Mouse (Mus musculus) induced T-regulatory cell, adult 2 months (primary cell): ENCODE results near the gene St6gal1.

ENCODE experiments used
- DNase-seq: peaks from one replicate; pipeline ENCODE4 v3.0.0-alpha.2; 2012; ENCODE audit warnings: low read depth

St6gal1 gene

DNA sequence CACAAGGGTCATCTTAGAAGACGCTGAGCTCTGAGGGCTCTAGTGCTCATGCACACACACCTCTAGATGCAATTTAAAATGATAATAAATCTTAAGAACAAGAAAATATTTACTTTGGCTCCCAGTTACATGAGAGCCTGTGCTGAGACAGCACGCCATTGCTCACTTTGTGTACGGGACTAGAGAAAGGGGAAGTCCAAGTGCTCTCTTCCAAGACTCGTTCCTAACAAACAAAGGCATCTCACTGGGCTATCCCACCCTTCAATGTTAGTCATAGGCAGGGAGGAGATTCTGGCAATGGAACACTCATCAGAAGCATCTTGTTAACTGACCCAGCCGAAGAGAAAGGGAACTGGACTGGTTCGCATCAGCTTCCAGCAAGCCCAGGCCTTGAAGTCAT lies 108.1 kb downstream of the St6gal1 start:
- no peak for DNase-seq

DNA sequence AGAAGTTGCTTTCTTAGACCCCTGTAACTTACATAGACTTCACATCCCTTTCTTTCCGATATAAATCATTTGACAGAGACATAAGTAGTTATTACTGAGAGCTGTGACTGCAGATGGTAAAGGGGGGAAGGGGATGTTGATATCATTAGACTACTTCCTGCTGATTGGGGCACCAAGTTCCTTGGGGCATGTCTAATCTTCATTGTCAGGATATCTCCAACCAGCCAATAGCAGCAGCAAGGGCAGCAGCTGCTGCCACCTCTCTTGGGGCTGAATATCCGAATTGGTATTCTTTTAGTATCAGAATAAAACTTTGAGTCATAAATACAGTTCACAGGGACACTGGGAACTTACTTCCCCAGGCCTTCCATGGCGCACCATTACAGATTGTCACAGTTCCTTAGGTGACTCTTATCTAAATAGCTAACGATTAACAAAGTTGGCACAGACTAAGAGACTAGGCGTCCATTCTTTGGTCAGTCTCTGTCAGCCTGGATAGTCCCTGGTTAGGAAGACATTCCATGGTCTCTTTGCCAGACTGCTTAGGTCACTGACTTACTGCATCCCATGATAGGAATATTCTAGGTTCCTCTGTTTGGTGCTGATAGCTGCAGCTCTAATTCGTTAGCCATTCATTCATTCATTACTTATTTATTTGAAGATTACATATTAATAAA lies 109.5 kb downstream of the St6gal1 start:
- no peak for DNase-seq

- DNase-seq, result no peak
Observed at GRCm38 (mm10) chr16:23337317-23337716, 112.8 kb downstream of the St6gal1 start.

- DNase-seq, result no peak
Observed at GRCm38 (mm10) chr16:23341254-23341653, 116.7 kb downstream of the St6gal1 start.

GRCm38 (mm10) chr16:23350802-23351201 lies 126.3 kb downstream of the St6gal1 start:
- DNase-seq, result peak; percentile 30

DNA sequence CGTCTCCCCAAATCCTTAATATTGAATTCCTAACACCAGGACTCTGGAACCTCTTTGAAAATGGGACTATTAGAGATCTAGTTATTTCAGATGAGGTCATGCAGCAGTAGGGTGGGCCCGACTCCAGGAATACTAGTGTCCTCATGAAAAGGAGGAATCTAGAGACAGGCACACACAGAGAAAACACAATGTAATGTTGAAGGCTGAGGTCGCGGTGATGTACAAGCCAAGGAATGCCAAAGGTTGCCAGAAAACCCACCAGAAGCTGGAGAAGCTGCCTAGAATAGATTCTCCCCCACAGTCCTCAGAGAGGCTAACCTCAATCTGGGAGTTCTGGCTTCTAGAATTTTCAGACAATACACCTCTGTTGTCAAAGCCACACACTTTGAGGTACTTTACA lies 136.5 kb downstream of the St6gal1 start:
- DNase-seq, result no peak

- DNase-seq, result no peak
Observed at GRCm38 (mm10) chr16:23361434-23361970, 137.0 kb downstream of the St6gal1 start.

DNA sequence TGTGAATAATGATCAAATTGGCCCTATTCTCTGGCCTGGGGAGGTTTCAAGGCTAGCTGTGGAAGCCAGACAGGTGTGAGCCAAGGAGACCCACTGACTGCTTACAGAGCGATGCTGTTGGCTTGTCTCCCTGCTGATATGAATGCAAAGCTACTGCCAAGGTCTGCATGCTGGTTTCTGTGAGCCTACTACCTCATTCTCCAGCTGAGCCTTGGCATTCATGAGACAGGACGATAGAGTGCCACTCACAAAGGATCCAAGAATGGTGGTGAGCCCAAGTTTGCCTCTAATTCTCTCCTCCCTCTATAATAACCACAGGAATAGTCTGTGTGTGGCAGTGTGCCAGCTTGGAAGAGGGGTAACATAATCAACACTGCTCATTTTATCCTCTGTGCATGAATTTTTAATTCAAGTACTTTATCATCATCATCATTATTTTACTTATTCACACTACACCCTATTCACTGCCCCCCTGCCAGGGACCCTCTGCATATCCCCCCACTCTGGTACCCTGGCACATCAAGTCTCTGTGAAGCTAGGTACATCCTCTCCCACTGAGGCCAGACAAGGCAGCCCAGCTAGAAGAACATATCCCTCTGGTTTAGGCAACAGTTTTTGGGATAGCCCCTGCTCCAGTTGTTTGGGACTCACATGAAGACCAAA lies 139.9 kb downstream of the St6gal1 start:
- no peak for DNase-seq

DNA sequence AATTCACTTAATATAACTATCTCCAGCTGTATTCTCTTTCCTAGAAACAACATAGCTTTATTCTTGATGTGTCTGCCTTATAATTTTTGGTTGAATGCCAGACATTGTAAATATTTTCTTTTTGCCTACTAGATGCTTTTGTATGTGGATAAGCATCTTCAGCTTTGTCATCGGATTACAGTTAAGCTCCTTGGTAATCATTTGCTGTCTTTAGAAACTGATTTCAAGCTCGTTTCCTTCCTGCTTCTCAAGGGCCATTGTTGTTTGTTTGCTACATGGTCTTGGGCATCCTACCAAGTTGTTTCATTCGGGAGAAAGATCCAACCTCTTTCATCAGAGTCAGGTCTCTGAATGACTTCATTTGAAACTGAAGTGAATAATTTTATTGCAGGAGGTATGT lies 144.6 kb downstream of the St6gal1 start:
- no peak for DNase-seq

- DNase-seq, result no peak
Observed at GRCm38 (mm10) chr16:23370724-23371123, 146.2 kb downstream of the St6gal1 start.

DNA sequence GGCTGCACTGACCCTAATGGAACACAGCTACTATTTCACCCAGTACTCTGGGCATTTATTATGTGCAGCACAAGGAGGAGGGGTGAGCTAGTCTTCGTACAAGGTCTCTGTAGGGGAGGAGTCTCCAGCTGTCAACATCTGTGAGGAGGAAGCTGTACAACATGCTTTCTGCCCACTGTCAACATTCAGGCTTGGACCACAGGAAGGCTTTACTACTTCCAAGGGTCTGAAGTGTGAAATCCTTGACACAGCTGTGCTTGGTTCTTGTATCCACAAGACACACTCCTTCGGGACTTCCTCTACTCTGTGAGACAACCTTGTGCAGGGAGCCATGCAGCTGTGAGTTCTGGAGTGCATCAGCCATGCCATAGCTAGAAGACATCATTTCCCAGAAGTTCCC lies 147.8 kb downstream of the St6gal1 start:
- DNase-seq, result no peak

DNA sequence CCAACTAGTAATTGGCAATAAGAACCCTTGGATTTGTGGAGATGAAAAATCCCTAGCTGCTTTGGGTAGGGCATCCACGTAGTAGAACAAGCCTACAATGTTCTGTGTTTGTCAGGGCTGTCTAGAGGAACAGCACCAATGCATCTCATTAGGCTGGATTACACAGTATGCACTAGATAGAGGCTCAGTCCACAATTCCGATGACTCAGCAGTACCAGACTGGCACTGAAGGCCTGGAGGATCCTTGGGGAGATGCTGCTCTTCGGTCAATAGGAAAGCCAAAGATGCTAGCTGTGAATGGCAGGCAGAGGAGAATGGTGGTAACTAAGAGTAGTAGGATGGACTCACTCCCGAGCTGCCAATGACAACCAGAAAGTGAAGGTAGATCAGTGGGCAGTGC lies 149.5 kb downstream of the St6gal1 start:
- no peak for DNase-seq

- DNase-seq, result peak; percentile 38
Observed at GRCm38 (mm10) chr16:23374938-23375337, 150.4 kb downstream of the St6gal1 start.

- DNase-seq, result no peak
Observed at GRCm38 (mm10) chr16:23376189-23376588, 151.6 kb downstream of the St6gal1 start.

GRCm38 (mm10) chr16:23379536-23380230 lies 155.1 kb downstream of the St6gal1 start:
- DNase-seq, result peak; percentile 63

- DNase-seq, result no peak
Observed at GRCm38 (mm10) chr16:23384304-23384703, 159.8 kb downstream of the St6gal1 start.

DNA sequence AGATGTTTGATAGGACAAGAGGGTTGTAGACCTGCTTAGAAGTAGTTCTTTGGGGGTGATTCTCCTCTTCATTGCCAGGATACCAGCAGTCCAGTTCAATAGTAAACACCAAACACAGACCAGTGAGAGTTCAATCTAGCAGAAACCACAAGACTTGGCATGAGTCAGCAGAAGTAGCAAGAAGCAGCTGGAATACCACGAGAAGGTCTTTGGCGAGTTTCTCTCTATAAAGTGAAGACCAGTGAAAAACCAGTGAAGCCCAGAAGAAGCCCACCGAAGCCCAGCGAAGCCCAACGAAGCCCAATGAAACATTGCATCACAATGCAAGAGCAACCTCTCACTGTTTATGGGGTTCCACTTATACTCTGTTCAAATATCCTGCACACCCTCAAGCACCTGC lies 173.4 kb downstream of the St6gal1 start:
- no peak for DNase-seq

- no peak for DNase-seq
Observed at GRCm38 (mm10) chr16:23401463-23401862, 176.9 kb downstream of the St6gal1 start.

DNA sequence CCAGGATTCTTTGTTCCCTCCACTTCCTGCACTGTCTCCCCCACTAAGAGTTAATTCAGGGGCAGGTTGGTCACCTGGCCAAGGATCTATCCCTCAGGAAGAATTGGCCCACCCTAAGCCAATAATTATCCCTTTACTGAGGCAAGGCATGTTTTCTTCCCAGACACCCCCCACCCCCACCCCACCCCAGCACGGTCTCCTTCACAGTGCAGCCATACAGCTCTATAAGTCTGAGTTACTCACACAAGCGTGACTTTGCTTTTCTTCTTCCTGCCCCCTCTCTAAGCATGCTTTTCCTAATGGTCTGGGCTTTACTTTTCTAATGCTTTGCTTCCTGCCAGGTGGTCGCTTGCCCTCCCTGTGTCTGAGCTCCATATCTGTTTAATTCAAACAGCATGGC lies 177.4 kb downstream of the St6gal1 start:
- no peak for DNase-seq

- DNase-seq, result peak; percentile 88
Observed at GRCm38 (mm10) chr16:23403008-23403755, 178.6 kb downstream of the St6gal1 start.
